Mouse (Mus musculus): ENCODE measurements at regions not wholly inside any gene's neighbourhood (a gene's known extent, or its start where the extent isn't known, plus 50 kb on each side); places are given as distances from the start of the nearest gene placed in this dataset.
A peak's percentile ranks its signal among the peaks of the same experiment; 100 is the strongest.

DNA sequence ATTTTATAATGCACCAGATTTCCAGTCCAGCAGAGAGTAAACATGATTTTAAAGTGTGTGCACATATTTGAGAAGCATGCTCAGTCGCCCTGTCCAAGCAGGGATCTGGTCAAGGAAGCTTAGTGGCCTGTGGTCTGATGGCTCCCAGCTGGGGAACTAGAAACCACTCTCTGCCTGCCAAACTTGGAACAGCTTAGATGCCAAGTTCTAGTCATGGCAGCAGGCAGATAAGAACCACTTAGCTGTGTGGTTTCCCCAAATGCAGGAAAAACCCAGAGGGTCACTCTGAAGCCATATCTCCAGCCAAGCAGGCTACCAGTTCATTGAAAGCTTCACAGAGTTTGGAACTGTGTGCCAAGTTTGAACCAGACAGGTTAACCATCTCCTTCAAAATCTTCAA lies 86.1 kb downstream of the Fam114a2 start:
- DNase-seq (ENCODE audit: low spot score in 2 of 2) = no peak

DNA sequence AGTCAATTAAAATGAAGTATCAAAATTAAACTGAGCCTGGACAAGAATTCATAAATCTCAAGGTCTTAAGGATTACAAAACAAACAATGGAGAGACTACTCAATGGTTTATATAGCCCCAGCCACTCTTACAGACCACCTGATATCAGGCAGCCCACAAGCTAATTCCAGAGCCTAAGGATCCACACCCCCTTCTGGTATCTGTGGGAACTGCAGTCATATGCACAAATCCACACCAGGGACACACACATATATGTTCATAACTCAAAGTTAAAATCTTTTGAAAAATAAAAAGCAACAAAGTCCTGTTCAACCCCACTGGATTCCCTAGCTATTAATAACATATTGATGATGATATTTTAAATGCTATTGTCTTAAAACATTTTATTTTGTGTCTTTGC lies 86.5 kb downstream of the Fam114a2 start:
- DNase-seq (ENCODE audit: low spot score in 2 of 2) = no peak

- peak in 1 of 2 experiments; percentile 9 for DNase-seq (ENCODE audit: low spot score in 2 of 2)
Observed at GRCm38 (mm10) chr11:57426046-57426805, 92.2 kb downstream of the Fam114a2 start.

- no peak for DNase-seq (ENCODE audit: low spot score in 2 of 2)
Observed at GRCm38 (mm10) chr11:57419416-57419815, 99.0 kb downstream of the Fam114a2 start.

DNA sequence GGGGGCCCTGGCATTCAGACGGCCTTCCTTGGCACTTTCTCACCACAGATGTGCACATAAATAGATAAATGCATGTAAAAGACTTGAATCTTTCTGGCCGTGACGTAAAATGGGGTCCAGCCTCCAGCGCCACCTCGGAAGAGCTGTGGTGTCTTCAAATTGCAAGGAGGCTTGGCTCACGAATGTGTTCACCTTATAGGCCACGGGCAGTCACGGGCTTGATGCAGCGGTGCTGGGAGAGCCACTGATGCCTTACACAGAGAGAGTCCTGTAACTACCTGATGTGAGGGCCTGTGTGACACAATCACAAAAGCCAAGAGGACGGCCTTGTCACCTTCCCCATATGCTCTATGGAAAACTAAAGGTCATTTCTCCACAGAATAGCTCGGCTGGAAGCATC lies 102.4 kb downstream of the Fam114a2 start:
- DNase-seq (ENCODE audit: low spot score in 2 of 2) = no peak

DNA sequence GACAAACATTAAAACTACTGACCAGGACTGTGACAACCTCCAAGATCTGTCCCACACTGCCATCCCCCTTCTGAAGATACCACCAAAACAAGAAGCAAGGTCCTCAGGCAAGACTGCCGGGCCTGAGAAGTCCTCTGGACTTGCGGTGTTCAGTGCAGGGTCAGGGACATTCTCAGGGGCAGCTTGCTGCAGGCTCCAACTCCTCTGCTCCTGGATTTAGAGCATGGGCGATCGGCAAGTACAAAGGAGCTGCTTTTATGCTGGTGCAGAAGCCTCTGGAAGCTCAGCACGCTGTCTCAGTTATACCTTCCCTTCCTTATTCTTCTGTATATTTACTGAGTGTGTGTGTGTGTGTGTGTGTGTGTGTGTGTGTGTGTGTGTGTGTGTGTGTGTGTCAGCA lies 103.2 kb downstream of the Fam114a2 start:
- DNase-seq (ENCODE audit: low spot score in 2 of 2) = no peak

GRCm38 (mm10) chr11:57414697-57415096 lies 103.7 kb downstream of the Fam114a2 start:
- DNase-seq (ENCODE audit: low spot score in 2 of 2) = no peak

DNA sequence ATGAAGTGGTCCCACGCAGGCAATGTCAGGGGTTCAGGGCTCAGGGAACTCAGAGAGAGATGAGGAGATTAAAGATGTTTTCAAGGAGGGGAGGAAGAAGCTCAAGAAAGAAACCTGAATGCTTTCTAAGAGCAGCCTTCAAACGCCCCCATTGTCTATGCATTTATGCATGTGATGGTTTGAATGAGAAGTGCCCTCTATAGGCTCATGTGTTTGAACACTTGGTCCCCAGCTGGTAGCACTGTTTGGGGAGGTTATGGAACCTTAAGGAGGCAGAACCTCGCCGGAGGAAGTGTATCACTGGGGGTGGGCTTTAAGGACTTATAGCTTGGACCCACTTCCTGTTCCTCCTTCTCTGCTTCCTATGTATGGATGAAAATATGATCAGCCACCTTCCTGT lies 105.1 kb downstream of the Fam114a2 start:
- no peak for DNase-seq (ENCODE audit: low spot score in 2 of 2)

DNA sequence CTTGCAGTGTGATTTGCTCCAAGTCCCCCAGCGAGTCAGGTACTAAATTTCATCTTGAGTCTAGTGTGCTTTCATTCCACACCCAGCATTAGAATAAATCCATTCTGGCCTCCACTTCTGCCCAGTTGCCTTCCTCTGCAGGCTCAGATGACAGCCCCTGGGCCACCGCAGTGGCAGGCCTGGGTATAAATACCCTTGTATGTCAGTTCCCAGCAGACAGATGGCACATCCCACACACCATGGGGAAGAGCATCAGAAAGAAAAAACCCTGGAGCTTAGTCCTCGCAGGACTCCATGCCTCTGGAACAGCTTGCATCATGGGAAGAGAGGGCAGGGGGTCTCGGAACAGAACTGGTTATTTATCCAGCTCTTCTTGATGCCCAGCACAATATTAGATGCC lies 105.7 kb downstream of the Fam114a2 start:
- DNase-seq (ENCODE audit: low spot score in 2 of 2) = no peak

- DNase-seq (ENCODE audit: low spot score in 2 of 2) = peak in 1 of 2 experiments; percentile 14
Observed at GRCm38 (mm10) chr11:57404172-57404571, 114.2 kb downstream of the Fam114a2 start.

DNA sequence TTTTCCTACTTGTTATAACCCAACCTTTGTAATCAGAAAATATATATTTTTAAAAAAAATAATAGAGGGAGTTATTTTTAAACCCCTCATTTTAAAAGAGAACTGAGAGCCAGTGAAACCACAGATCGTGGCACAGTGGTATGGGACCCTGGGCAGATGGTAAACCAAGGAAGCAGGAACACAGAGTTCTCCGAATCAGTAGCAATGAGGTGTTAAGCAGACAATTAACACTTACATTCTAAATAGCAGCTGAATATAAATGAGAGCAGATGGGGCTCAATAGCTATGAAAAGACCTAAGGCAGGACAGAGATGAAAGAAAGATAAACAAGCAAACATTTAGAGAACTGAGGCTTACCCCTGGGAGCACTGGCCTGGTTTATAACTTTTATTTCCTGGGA lies 116.8 kb downstream of the Fam114a2 start:
- DNase-seq (ENCODE audit: low spot score in 2 of 2) = no peak

- no peak for DNase-seq (ENCODE audit: low spot score in 2 of 2)
Observed at GRCm38 (mm10) chr11:57399366-57399765, 119.1 kb downstream of the Fam114a2 start.

- no peak for DNase-seq (ENCODE audit: low spot score in 2 of 2)
Observed at GRCm38 (mm10) chr11:57396429-57396828, 122.0 kb downstream of the Fam114a2 start.

- no peak for DNase-seq (ENCODE audit: low spot score in 2 of 2)
Observed at GRCm38 (mm10) chr11:57390826-57391225, 127.6 kb downstream of the Fam114a2 start.

Measured in gastrocnemius, adult 8-10 months (tissue).